Mouse (Mus musculus) midbrain, embryonic 12.5 days (tissue): Measurements from ENCODE around the gene Prpf18. TPM values are rescaled to one million over a fixed set of nuclear protein-coding genes. Genes with fewer than 3 reads are reported as not detected.
"Not testable (repeated sequence)": the region's sequence is repeated elsewhere in the genome, so short reads cannot be mapped to it uniquely, and the experiment has no call there.

Experiments
- ATAC-seq: fragments of 200-750 bp; cut with Nextera tagmentation; 2 replicates; pipeline ENCODE4 v1.8.0; 2017; ENCODE audit warnings: low read depth, moderate TSS enrichment, moderate library complexity; ENCODE audit not compliant: low FRiP score
- H3K27ac ChIP-seq: fragments of 300-500 bp; sonication (generic); replicated peaks from 2 replicates; pipeline ENCODE4 v1.5.1; 2016; ENCODE audit warnings: mild to moderate bottlenecking
- H3K27me3 ChIP-seq: fragments of 300-500 bp; sonication (generic); 2 replicates; pipeline ENCODE4 v1.6.1; 2016; ENCODE audit warnings: mild to moderate bottlenecking
- H3K36me3 ChIP-seq: fragments of 300-500 bp; sonication (generic); 2 replicates; pipeline ENCODE4 v1.6.1; 2016
- H3K4me1 ChIP-seq: fragments of 300-500 bp; sonication (generic); 2 replicates; pipeline ENCODE4 v1.6.1; 2016
- H3K4me2 ChIP-seq: fragments of 300-500 bp; sonication (generic); replicated peaks from 2 replicates; pipeline ENCODE4 v1.6.1; 2016; ENCODE audit warnings: mild to moderate bottlenecking, moderate library complexity
- H3K4me3 ChIP-seq: fragments of 300-500 bp; sonication (generic); 2 replicates; pipeline ENCODE4 v1.5.1; 2016; ENCODE audit warnings: mild to moderate bottlenecking
- H3K9ac ChIP-seq: fragments of 300-500 bp; sonication (generic); replicated peaks from 2 replicates; pipeline ENCODE4 v1.6.1; 2016; ENCODE audit warnings: mild to moderate bottlenecking, moderate library complexity
- H3K9me3 ChIP-seq: fragments of 300-500 bp; sonication (generic); 2 replicates; pipeline ENCODE4 v1.6.1; 2016; ENCODE audit warnings: mild to moderate bottlenecking
- WGBS: fragments of 180-500 bp; shearing (Covaris S2); methylation state at CpG from one replicate; pipeline ENCODE4 v1.1.7; 2016; 5-methylcytosine and 5-hydroxymethylcytosine counted together
- polyA plus RNA-seq: library from polyadenylated mRNA; unstranded; fragments of >200 nt; fragmentation: Nextera tagmentation; extraction: Ambion mirVana; gene quantifications from 2 replicates; pipeline ENCODE4 v1.2.1, GENCODE M21; 2016

Prpf18 gene
- polyA plus RNA-seq, 1 experiment from 2014 or later = 56.4 TPM

DNA sequence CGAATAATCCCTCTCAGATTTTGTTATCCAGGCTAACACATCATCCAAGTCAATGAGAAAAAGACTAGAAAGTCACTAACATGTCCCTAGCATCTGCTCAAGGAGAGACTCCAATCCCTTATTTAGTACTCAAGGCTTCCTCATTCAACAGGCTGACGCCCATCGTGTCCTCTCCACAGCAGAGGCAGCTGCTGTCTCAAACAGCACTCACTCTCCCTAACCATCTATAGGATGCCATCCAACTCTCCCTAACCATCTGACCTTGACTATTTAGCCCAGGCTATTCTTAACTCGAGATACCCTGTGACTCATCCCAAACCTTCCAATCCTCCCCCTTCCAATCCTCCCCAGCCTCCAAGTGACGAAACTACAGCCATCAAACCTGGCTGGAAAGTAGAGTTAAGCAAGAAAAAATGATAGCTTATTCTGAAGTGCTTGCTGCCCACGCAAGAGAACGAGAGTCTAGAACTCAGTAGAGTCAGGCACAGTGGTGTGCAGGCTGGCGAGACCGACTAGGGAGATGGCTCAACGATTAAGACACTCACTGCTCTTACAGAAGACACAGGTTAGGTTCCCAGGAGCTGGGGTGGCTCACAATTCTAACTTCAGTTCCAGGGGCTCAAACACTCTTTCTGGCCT lies 21.6 kb downstream of the Prpf18 start:
- ATAC-seq = no peak
- Histone ChIP-seq H3K27ac (no peak overlapping the region), H3K36me3 (peaks cover 65% of the 10 kb centered on the region), H3K4me3 (no peak overlapping the region), H3K4me1 (no peaks in the 10 kb centered on the region), H3K9ac (no peak overlapping the region), H3K4me2 (no peak overlapping the region), H3K9me3 (no peaks in the 10 kb centered on the region), H3K27me3 (no peaks in the 10 kb centered on the region)
- 96% methylated on average over 10 of the region's 10 CpGs for WGBS

DNA sequence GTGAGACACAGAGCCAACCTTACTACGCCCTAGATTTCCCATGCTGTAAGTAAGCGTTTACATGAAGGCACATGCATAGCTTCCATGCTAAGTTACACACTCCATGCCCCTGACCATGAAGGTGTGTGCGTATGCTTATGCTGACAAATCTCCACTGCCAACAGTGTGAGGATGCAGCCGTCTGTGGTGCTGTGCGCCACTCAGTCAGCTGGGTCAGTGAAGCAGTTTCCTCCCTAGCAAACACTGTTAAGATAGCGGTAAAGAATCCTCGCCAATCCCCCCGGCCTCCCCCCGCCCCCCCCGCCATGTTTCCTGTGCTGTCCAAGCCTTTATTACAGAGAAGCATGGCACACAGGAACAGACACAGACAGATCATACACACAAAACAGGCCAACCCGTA lies 22.4 kb downstream of the Prpf18 start:
- WGBS = 93% methylated on average over 11 of the region's 11 CpGs
- Histone ChIP-seq H3K4me1 (no peaks in the 10 kb centered on the region), H3K27me3 (no peaks in the 10 kb centered on the region), H3K4me3 (no peak overlapping the region), H3K27ac (no peak overlapping the region), H3K9me3 (no peaks in the 10 kb centered on the region), H3K4me2 (no peak overlapping the region), H3K9ac (no peak overlapping the region), H3K36me3 (peaks cover 57% of the 10 kb centered on the region)
- no peak for ATAC-seq

DNA sequence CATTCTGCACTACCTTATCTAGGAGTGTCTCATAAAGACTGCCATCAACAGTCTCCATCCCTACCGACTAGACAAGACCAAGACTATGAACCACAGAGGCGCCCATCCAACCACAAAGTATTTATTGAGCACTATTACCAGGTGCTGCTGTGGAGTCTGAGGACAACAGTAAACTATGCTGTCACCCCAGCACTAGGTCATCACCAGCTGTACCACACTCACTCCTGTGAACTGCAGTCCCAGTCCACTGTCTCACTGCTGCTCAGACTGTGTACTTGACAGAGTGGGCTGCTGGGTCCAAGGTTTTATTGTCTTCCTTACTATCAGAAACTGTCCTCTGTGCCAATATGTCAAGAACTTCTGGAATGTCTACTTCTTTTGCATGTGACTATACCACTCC lies 23.0 kb downstream of the Prpf18 start:
- H3K27ac ChIP-seq = no peak overlapping the region
- H3K27me3 ChIP-seq = no peaks in the 10 kb centered on the region
- ATAC-seq = no peak
- no peak overlapping the region for H3K4me3 ChIP-seq
- 93% methylated on average over 2 of the region's 2 CpGs for WGBS
- no peaks in the 10 kb centered on the region for H3K9me3 ChIP-seq
- peaks cover 57% of the 10 kb centered on the region for H3K36me3 ChIP-seq
- H3K4me1 ChIP-seq = no peaks in the 10 kb centered on the region
- H3K4me2 ChIP-seq = no peak overlapping the region
- H3K9ac ChIP-seq = no peak overlapping the region

DNA sequence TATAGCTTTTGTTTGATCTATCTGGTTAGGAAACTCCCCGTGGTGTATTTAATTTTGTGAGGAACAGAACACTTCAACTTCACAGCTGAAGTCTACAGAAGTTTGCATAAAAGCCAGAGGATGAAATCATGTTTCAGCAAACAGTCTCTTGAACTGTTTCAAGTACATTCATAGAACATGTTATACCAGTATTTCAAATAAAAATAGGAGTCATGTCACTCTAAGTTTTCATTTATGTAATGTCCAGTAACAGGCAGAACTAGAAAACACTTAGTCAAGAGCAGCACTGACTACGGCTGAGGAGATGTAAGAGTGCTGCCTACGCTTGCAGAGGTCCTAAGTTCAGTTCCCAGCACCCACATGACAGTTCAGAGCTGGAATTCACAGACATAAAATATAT lies 25.0 kb downstream of the Prpf18 start:
- peaks cover 56% of the 10 kb centered on the region for H3K36me3 ChIP-seq
- ATAC-seq = no peak
- no peak overlapping the region for H3K9ac ChIP-seq
- H3K4me1 ChIP-seq = no peaks in the 10 kb centered on the region
- H3K4me2 ChIP-seq = no peak overlapping the region
- no peaks in the 10 kb centered on the region for H3K27me3 ChIP-seq
- 94% methylated on average over 3 of the region's 3 CpGs for WGBS
- H3K27ac ChIP-seq = no peak overlapping the region
- H3K4me3 ChIP-seq = no peak overlapping the region
- no peaks in the 10 kb centered on the region for H3K9me3 ChIP-seq

DNA sequence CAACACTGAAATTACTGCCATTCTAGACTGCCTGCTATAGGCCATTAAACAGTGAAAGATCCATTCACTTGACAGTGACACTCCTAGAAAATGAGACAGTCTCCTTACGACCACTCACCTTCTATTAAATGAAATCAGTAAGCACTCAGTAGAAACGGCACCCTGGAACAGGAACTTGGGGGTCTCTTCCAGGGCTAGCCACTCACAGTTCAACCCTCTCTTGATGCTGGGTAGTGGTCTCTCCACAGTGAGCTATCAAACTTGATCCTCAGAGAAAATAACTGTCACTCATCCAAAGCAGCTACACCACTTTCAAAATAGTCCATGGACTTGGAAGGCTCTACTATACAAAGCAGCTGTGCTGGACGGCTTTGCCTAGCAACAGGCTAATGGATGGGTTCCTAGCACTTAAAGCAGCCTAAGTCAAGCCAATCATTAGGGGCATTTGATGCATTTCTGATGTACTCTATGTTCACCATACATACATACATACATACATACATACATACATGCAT lies 30.4 kb downstream of the Prpf18 start:
- H3K27me3 ChIP-seq = no peaks in the 10 kb centered on the region
- H3K27ac ChIP-seq = no peak overlapping the region
- 78% methylated on average over 3 of the region's 3 CpGs for WGBS
- H3K9ac ChIP-seq = no peak overlapping the region
- H3K4me3 ChIP-seq = no peak overlapping the region
- no peak overlapping the region for H3K4me2 ChIP-seq
- H3K9me3 ChIP-seq = no peaks in the 10 kb centered on the region
- no peak for ATAC-seq
- peaks cover 5% of the 10 kb centered on the region; the same call in 1 of the 2 replicates for H3K4me1 ChIP-seq
- H3K36me3 ChIP-seq = peaks cover 30% of the 10 kb centered on the region

DNA sequence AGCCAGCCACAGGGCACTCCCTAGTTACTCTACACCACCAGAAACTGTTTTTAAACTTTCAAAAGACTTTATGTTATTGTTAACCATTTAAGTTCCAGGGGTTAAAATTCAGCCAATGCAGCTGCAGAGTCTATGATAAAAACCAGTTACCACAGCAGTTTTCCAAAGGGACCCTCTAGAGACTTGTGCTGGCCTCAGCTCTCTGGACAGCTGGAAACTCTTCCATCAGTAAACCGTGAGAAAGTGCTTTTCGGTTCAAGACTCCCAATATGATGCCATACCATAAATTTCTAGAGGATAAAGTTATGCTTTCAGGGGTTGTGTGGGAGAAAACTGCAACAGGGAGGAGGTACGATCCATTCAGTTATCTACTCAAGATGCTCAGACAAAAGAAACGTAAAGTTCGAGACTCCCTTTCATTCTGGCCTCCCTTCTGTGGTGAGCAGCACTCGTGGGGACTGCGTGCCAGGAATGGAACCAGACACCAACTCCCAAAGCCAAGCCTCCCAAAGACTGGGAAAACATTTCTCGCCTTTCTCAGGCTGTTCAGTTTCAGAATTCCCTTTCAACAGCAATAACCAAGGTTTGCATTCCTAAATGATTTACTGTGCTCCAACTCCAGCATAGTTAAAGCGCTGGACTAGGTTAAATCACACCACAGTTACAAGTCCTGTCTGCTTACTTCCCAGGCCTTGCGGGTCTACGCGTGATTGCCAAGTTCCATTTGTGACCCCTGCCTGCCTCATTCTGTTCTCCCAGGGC lies 31.1 kb downstream of the Prpf18 start:
- Histone ChIP-seq H3K9me3 (no peaks in the 10 kb centered on the region), H3K9ac (no peak overlapping the region), H3K4me3 (no peak overlapping the region), H3K4me2 (no peak overlapping the region), H3K27me3 (no peaks in the 10 kb centered on the region), H3K36me3 (peaks cover 25% of the 10 kb centered on the region), H3K27ac (no peak overlapping the region), H3K4me1 (peaks cover 5% of the 10 kb centered on the region; the same call in 1 of the 2 replicates)
- no peak for ATAC-seq
- WGBS = 74% methylated on average over 12 of the region's 12 CpGs

DNA sequence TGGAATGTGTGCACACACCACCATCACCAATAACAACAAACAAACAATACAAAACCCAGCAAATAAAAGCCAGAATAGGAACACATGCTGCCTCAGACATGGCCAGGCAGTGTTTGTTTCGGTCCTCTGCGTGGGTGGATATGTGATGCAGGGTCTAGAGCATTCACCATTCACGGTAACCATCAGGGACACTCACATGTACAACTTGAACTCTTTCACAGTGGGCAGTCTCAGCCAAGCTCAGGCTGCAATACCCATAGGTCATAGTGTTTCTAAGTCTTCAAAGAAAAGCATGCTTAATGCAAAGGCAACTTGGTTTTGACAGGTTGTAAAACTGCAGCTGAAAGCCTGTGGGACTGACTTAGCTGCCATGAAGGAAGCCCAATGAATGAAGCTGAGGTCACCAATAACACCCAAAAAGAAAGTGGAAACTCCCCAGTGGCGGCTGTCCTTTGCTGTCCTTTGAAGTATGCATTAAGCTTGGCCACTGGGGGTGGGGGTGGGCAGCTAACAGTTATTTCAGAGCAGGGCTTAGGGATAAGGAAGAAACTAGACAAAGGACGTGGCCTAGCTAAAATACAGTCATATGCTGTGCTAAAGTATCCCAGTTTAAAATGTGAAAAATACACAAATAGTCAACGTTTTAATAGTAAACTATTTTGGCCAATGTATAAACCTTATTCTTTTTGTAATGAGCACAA lies 31.9 kb downstream of the Prpf18 start:
- Histone ChIP-seq H3K4me2 (no peak overlapping the region), H3K9ac (no peak overlapping the region), H3K9me3 (no peaks in the 10 kb centered on the region), H3K27me3 (no peaks in the 10 kb centered on the region), H3K27ac (no peak overlapping the region), H3K36me3 (peaks cover 25% of the 10 kb centered on the region), H3K4me1 (peaks cover 5% of the 10 kb centered on the region; the same call in 1 of the 2 replicates), H3K4me3 (no peak overlapping the region)
- no peak for ATAC-seq
- WGBS = 50% methylated on average over 6 of the region's 6 CpGs

DNA sequence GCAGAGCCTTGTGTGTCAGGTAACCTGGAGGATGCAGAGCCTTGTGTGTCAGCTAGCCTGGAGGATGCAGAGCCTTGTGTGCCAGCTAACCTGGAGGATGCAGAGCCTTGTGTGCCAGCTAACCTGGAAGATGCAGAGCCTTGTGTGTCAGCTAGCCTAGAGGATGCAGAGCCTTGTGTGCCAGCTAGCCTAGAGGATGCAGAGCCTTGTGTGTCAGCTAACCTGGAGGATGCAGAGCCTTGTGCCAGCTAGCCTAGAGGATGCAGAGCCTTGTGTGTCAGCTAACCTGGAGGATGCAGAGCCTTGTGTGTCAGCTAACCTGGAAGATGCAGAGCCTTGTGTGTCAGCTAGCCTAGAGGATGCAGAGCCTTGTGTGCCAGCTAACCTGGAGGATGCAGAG lies 32.8 kb downstream of the Prpf18 start:
- H3K4me3 ChIP-seq, H3K9ac ChIP-seq, H3K27me3 ChIP-seq, H3K9me3 ChIP-seq, ATAC-seq, H3K4me1 ChIP-seq, H3K27ac ChIP-seq, H3K4me2 ChIP-seq: not testable (repeated sequence)
- peaks cover 22% of the 10 kb centered on the region for H3K36me3 ChIP-seq

DNA sequence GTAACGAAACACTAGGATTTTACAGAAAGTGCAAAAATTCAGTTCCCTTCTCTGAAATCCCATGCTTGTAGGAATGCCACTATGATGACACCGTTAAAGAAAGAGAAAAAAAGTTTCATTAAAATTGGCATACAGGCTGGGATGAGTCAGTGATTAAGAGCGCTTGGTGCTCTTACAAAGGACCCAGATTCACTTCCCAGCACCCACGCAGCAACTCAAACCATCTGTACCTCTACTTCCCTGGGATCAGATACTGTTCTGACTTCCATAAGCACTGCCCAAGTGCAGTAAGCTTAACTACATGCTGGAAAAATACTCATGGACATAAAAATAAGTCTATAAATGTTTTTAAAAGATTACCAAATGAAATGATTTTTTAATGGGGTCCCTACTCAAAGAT lies 34.9 kb downstream of the Prpf18 start:
- no peak for ATAC-seq
- 93% methylated on average over 4 of the region's 4 CpGs for WGBS
- H3K27ac ChIP-seq = no peak overlapping the region

DNA sequence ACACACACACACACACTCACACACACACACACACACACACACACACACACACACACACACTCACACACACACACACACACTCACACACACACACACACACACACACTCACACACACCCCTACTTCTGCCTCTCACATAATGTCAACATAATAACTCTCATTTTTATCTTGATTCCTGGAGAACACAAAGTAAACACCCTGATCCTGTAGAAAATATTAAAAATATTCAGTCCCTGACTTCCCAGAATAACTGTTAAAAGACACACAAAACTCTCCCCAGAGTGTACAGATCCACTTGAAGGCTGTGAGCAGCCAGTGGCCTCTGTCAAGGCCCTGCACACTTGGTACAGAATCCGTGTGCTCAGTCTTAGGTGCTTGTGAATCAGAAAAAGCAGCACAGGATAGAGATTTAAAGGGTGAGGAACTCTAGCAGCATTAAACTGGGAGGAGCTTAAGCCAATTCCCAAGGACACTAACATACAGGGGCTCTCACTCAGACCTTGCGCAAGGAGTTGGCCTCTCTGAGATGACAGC lies 36.8 kb downstream of the Prpf18 start:
- Histone ChIP-seq H3K27ac (no peak overlapping the region), H3K27me3 (no peaks in the 10 kb centered on the region), H3K4me3 (no peak overlapping the region), H3K9ac (no peak overlapping the region), H3K9me3 (no peaks in the 10 kb centered on the region), H3K4me2 (no peak overlapping the region), H3K4me1 (peaks cover under 1% of the 10 kb centered on the region; the same call in 1 of the 2 replicates), H3K36me3 (peaks cover 37% of the 10 kb centered on the region)
- WGBS = 92% methylated on average over 2 of the region's 2 CpGs
- ATAC-seq = no peak

More for the DNA sequence above, 34.9 kb downstream of the Prpf18 start:
- H3K27me3 ChIP-seq = no peaks in the 10 kb centered on the region
- no peak overlapping the region for H3K4me3 ChIP-seq
- no peak overlapping the region for H3K4me2 ChIP-seq
- H3K36me3 ChIP-seq = peaks cover 23% of the 10 kb centered on the region
- no peaks in the 10 kb centered on the region for H3K9me3 ChIP-seq
- H3K4me1 ChIP-seq = peaks cover 5% of the 10 kb centered on the region; the same call in 1 of the 2 replicates
- H3K9ac ChIP-seq = no peak overlapping the region

DNA sequence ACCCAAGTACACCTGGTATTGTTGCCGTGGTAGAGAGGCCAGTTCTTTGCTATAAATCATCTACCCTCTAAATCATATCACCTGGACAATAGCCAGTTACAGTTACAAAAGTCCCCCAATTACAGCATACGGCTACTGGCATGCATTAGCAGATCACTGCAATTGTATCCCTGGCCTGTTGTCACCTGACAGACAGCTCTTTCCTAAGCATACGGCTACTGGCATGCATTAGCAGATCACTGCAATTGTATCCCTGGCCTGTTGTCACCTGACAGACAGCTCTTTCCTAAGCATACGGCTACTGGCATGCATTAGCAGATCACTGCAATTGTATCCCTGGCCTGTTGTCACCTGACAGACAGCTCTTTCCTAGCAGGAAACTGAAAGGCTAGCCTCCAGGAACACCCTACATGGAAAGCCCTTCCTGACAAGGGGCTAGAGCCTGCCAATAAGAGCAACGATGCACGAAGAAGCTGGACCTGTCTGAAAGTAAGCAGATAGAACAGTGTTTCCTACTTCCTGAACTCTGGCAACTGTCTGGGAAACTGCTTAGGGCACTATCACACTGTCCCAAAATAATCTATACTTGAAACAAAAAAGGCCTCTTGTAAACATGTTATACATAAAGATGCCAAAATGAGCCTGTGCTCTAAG lies 37.5 kb downstream of the Prpf18 start:
- not testable (repeated sequence) for H3K27me3 ChIP-seq, H3K9me3 ChIP-seq, H3K4me1 ChIP-seq, H3K4me3 ChIP-seq, H3K4me2 ChIP-seq, H3K9ac ChIP-seq, ATAC-seq, H3K27ac ChIP-seq
- H3K36me3 ChIP-seq = peaks cover 42% of the 10 kb centered on the region
- WGBS = 76% methylated on average over 6 of the region's 6 CpGs
